ENCODE assay signal across 8 mouse cellular contexts in the genomic region with DNA sequence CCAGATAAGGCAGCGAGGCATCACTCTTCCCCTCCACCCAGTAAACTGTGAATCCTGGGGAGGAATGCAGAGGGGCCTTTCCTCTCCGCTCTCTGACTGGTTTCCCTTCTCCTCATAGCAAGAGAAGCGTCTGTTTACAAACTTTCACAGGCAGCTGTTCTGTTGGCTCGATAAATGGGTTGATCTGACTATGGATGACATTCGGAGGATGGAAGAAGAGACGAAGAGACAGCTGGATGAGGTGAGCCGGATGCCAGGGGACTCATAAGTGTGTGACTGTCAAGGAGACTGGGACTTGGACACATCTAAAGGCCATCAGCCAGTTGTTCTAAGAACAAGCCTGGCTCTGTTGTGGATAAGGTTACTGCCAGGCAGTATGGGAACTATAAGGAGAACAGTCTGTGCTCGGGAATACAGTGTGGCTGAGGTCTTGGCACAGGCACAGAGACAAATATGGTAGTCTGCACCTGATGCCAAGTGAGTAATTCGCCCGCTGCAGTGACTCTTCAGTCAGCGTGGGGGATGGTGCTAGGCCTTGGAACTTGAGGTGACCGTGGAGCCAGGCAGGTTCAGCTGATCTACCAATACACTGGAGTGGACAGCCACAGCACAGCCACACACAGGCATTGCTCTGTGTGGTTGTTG. TPM values are rescaled to one million over a fixed set of nuclear protein-coding genes. Genes with fewer than 3 reads are reported as not detected.
A peak's percentile ranks its signal among the peaks of the same experiment; 100 is the strongest.
DNase-seq lines count a peak whose midpoint lies in the region; ATAC-seq lines count a peak whose summit lies in the region.

No protein-coding gene starts in this region.

- no peak overlapping the region for H3K9ac ChIP-seq in hindbrain, embryonic 13.5 days

- H3K36me3 ChIP-seq in hindbrain, embryonic 13.5 days: peaks cover 82% of the 10 kb centered on the region
- peaks cover 79% of the 10 kb centered on the region for H3K36me3 ChIP-seq in limb, embryonic 10.5 days

- no peak overlapping the region for H3K4me2 ChIP-seq in hindbrain, embryonic 13.5 days

- H3K9me3 ChIP-seq in hindbrain, embryonic 13.5 days: no peaks in the 10 kb centered on the region
- H3K9me3 ChIP-seq in limb, embryonic 10.5 days (replicated peaks): no peaks in the 10 kb centered on the region

- ATAC-seq in hindbrain, embryonic 13.5 days (ENCODE audit: low FRiP score): no peak

- no peaks in the 10 kb centered on the region for H3K27me3 ChIP-seq in hindbrain, embryonic 13.5 days
- no peaks in the 10 kb centered on the region for H3K27me3 ChIP-seq in limb, embryonic 10.5 days (ENCODE audit: low read depth, poor library complexity, severe bottlenecking)

- H3K4me1 ChIP-seq in hindbrain, embryonic 13.5 days (replicated peaks): no peaks in the 10 kb centered on the region
- H3K4me1 ChIP-seq in limb, embryonic 10.5 days: no peaks in the 10 kb centered on the region

- H3K4me3 ChIP-seq in hindbrain, embryonic 13.5 days: no peak overlapping the region
- H3K4me3 ChIP-seq in limb, embryonic 10.5 days: no peak overlapping the region

- DNase-seq in left cerebral cortex, adult 18-20 months (ENCODE audit: low spot score in 2 of 2): peak; percentile 52 to 61
- DNase-seq in left cerebral cortex, adult 11 months (ENCODE audit: low spot score): no peak
- DNase-seq in brain, adult 2 months (ENCODE audit: low read depth, low spot score): peak; percentile 91
- DNase-seq in gonadal fat pad, adult 2 months (ENCODE audit: low read depth): peak; percentile 70
- peak; percentile 47 to 54 for DNase-seq in right cerebral cortex, postnatal 10 days (ENCODE audit: low spot score in 2 of 2)
- no peak for DNase-seq in kidney, postnatal 36 days
- DNase-seq in limb, embryonic 10.5 days (ENCODE audit: low spot score): no peak

- 92% methylated on average over 12 of the region's 12 CpGs for WGBS in hindbrain, embryonic 13.5 days
- WGBS in limb, embryonic 10.5 days: 92% methylated on average over 12 of the region's 12 CpGs

- H3K27ac ChIP-seq in hindbrain, embryonic 13.5 days: no peak overlapping the region
- H3K27ac ChIP-seq in limb, embryonic 10.5 days: no peak overlapping the region

RNA-seq across cellular contexts. Expression of gene Inpp5k, which starts 10.5 kb away (rescaled TPM):
- 10 to 100 TPM; 36.1 to 36.6 TPM for total RNA-seq in left cerebral cortex, adult 18-20 months (2021)
- 55.2 and 63.6 TPM in 2 replicates for polyA plus RNA-seq in gonadal fat pad, adult 2 months (2012; rRNA removed)
- 38.8 and 41.2 TPM in 2 replicates for polyA plus RNA-seq in hindbrain, embryonic 13.5 days (2015; fragmentation: Nextera tagmentation; extraction: Ambion mirVana)
- polyA plus RNA-seq in limb, embryonic 10.5 days (2016; fragmentation: Nextera tagmentation; extraction: Ambion mirVana): 14.4 and 17.6 TPM in 2 replicates

RNA-seq across cellular contexts. Expression of gene Myo1c, which starts 30.0 kb away (rescaled TPM):
- 10 to 100 TPM; 20.9 to 25.1 TPM for total RNA-seq in left cerebral cortex, adult 18-20 months (2021)
- 125 and 152 TPM in 2 replicates for polyA plus RNA-seq in gonadal fat pad, adult 2 months (2012; rRNA removed)
- polyA plus RNA-seq in hindbrain, embryonic 13.5 days (2015; fragmentation: Nextera tagmentation; extraction: Ambion mirVana): 8.8 and 9.6 TPM in 2 replicates
- 19.7 and 20.2 TPM in 2 replicates for polyA plus RNA-seq in limb, embryonic 10.5 days (2016; fragmentation: Nextera tagmentation; extraction: Ambion mirVana)

RNA-seq across cellular contexts. Expression of gene Pitpna, which starts 32.4 kb away (rescaled TPM):
- 100 to 1,000 TPM; 330 to 343 TPM for total RNA-seq in left cerebral cortex, adult 18-20 months (2021)
- 45.9 and 48.4 TPM in 2 replicates for polyA plus RNA-seq in gonadal fat pad, adult 2 months (2012; rRNA removed)
- 94.8 and 101 TPM in 2 replicates for polyA plus RNA-seq in hindbrain, embryonic 13.5 days (2015; fragmentation: Nextera tagmentation; extraction: Ambion mirVana)
- 60.9 and 68.8 TPM in 2 replicates for polyA plus RNA-seq in limb, embryonic 10.5 days (2016; fragmentation: Nextera tagmentation; extraction: Ambion mirVana)

RNA-seq across cellular contexts. Expression of gene Crk, which starts 58.8 kb away (rescaled TPM):
- total RNA-seq in left cerebral cortex, adult 18-20 months (2021): 100 to 1,000 TPM; 126 to 132 TPM
- 43.0 and 44.3 TPM in 2 replicates for polyA plus RNA-seq in gonadal fat pad, adult 2 months (2012; rRNA removed)
- 120 TPM in 2 replicates for polyA plus RNA-seq in hindbrain, embryonic 13.5 days (2015; fragmentation: Nextera tagmentation; extraction: Ambion mirVana)
- polyA plus RNA-seq in limb, embryonic 10.5 days (2016; fragmentation: Nextera tagmentation; extraction: Ambion mirVana): 105 and 123 TPM in 2 replicates

Comparison
In these comparisons a context has a peak if more than half of its experiments do, and no peak if none do; other contexts are left out.
1. DNase-seq: peak in left cerebral cortex, adult 18-20 months (2 of 2), brain, adult 2 months (single experiment), gonadal fat pad, adult 2 months (single experiment) and right cerebral cortex, postnatal 10 days (2 of 2); none in left cerebral cortex, adult 11 months (single experiment), kidney, postnatal 36 days (0 of 2) and limb, embryonic 10.5 days (single experiment).